Mouse (Mus musculus) cerebellum, adult 18-20 months (tissue): ENCODE results near the gene Phf8.
"Not testable (repeated sequence)": the region's sequence is repeated elsewhere in the genome, so short reads cannot be mapped to it uniquely, and the experiment has no call there.

Experiments used
- DNase-seq, 2 experiments: peaks; one replicate each; pipeline ENCODE4 v3.0.0; 2021

Phf8 gene

GRCm38 (mm10) chrX:151520458-151521322 lies at the start of gene Phf8:
TSS of gene Phf8 (plus strand) at chrX:151520672.
- DNase-seq, result peak; percentile 93 to 96

GRCm38 (mm10) chrX:151488128-151488527 lies 32.3 kb upstream of the Phf8 start:
- DNase-seq, result no peak

DNA sequence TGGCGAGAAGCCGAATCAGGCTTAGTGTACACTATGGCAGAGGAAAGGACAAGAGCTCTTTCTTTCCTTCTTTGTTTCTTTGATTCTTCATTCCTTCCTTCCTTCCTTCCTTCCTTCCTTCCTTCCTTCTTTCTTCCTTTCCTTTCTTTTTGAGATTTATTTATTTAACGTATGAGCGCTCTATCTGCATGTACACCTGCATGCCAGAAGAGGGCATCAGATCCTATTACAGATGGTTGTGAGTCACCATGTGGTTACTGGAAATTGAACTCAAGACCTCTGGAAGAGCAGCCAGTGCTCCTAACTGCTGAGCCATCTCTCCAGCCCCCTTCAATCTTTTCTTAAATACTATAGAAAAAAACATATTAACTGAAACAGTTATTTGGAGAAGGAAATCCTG lies 27.2 kb upstream of the Phf8 start:
- not testable (repeated sequence) for DNase-seq

GRCm38 (mm10) chrX:151496596-151496995 lies 23.9 kb upstream of the Phf8 start:
- no peak for DNase-seq

GRCm38 (mm10) chrX:151508536-151508935 lies 11.9 kb upstream of the Phf8 start:
- no peak for DNase-seq

DNA sequence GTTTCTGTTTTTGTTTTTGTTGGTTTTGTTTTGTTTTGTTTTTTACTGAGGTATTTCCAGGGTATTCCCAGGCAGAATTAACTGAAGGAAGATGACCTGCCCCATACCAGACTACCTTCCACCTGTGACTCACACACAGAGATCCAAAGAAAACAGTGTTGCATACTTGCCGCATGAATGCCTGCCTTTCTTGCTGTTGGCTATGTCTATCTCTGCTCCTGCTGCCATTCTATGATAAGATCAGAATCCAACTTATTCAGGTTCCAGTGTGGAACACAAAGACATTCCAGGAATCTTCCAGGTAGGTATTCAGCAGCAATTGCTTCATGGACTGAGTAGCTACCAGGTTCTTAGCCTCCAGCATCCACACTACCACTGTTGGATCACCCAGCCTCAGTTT lies 10.6 kb upstream of the Phf8 start:
- no peak for DNase-seq

DNA sequence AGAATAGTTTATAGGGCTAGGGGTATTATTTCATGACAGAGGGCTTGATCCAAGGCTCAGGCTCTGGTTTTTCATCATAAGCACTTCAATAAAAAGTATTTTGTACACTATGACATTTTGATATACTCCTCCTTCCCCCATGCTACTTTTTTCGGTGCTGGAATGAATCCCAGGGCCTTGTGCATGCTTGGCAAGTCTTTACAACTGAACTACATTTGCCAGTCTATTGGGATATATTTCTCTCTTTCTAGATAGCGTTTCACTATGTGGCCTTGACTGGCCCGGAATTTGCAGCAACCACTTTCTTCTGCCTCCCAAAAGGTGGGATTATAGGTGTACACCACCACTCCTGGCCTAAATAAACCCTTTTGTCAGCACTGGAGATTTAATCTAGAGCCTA lies 7.4 kb upstream of the Phf8 start:
- DNase-seq, result no peak

GRCm38 (mm10) chrX:151513694-151514093 lies 6.8 kb upstream of the Phf8 start:
- DNase-seq, result no peak

DNA sequence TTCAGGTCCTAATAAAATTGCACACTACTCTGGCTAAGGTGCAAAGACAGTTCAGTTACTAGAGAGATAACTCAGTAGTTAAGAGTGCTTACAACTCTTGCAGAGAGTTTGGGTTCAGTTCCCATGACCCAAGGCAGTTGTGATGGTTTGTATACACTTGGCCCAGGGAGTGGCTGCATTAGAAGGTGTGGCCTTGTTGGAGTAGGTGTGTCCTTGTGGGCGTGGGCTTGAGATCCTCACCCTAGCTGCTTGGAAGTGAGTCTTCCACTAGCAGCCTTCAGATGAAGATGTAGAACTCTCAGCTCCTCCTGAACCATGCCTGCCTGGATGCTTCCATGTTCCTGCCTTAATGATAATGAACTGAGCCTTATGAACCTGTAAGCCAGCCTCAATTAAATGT lies 2.3 kb upstream of the Phf8 start:
- DNase-seq, result no peak

DNA sequence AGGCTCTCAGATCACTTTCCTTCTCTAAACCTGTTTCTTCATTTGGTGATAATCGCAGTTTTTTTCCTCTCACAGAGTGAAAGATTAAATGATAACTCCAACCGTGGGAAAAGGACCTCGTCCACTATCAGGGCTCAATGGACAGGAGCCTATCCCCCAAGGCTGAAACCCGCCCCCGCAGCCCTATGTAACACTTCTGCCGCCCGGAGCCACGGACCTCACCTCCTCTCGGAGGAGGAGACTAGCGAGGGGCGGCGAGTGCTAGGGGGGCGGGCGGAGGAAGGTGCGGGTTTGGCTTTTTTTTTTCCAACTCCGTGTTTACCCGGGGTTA lies 380 bp upstream of the Phf8 start:
- DNase-seq, result no peak

- peak; percentile 11 to 13 for DNase-seq
Measured at GRCm38 (mm10) chrX:151521786-151522522, 1.5 kb downstream of the Phf8 start.

DNA sequence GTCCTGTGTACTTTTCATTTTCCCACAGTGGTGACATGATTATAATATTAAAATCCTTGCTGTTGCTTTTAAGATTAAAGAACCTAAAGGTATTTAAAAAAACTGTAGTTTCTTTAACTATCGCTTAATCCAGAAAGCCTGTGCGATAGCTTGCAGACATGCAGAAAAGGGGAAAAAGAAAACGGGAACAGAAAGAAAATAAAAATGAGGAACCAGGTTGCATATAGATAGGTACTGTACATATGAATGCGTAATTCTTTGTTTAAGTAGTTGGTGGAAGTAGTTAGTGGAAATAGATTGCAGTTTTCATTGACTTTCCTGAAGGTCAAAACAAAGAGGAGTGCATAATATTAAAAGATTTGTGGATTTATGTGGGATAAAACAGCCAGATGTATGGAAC lies 32.9 kb downstream of the Phf8 start:
- DNase-seq, result no peak

DNA sequence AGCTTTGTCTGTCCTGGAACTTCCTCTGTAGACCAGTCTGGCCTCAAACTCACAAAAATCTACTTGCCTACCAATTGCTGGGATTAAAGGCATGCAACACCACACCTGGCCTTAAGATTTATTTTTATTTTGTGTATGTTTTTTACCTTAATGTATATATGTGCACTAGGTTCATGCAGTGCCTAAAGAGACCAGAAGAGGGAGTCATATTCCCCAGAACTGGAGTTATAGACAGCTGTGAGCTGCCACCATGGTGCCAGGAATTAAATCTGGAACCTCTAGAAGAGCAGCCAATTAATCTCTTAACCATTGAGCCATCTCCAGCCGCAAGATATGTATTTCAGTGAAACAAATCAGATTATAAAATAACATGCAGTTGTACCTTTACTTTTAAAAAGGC lies 54.7 kb downstream of the Phf8 start:
- DNase-seq, result no peak

DNA sequence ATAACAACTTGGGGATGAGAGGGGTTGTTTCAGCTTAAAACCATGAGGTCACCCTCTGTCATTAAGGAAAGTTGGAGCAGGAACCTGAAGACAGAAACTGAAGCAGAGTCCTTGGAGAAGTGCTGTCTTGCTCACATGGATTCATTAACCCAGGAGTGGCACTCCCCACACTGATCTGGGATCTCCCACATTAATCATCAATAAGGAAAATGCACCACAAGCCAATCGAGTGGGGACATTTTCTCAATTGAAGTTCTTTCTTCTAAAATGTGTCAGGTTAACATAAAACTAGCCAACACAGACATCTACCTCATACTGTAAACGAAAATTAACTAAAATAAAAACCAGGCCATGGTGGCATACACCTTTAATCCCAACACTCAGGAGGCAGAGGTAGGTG lies 122.9 kb downstream of the Phf8 start:
- no peak for DNase-seq

GRCm38 (mm10) chrX:151653744-151654143 lies 133.3 kb downstream of the Phf8 start:
- DNase-seq, result no peak

GRCm38 (mm10) chrX:151674492-151675171 lies 154.2 kb downstream of the Phf8 start:
- no peak for DNase-seq
